Mouse (Mus musculus) midbrain, embryonic 16.5 days (tissue): ENCODE measurements at regions not wholly inside any gene's neighbourhood (a gene's known extent, or its start where the extent isn't known, plus 50 kb on each side); places are given as distances from the start of the nearest gene placed in this dataset.
A peak's percentile ranks its signal among the peaks of the same experiment; 100 is the strongest.

Experiments
- ATAC-seq: fragments of 200-750 bp; cut with Nextera tagmentation; 2 replicates; pipeline ENCODE4 v1.8.0; 2017; ENCODE audit warnings: moderate TSS enrichment
- H3K27ac ChIP-seq: fragments of 300-500 bp; sonication (generic); 2 replicates; pipeline ENCODE4 v1.5.1; 2014; ENCODE audit warnings: mild to moderate bottlenecking, low read length, mixed read lengths
- H3K27me3 ChIP-seq: fragments of 300-500 bp; sonication (generic); 2 replicates; pipeline ENCODE4 v1.6.1; 2014; ENCODE audit warnings: low read depth, low read length, mixed read lengths; ENCODE audit not compliant: control insufficient read depth, insufficient read depth
- H3K36me3 ChIP-seq: fragments of 300-500 bp; sonication (generic); 2 replicates; pipeline ENCODE4 v1.6.1; 2014; ENCODE audit warnings: mild to moderate bottlenecking, low read length, moderate library complexity, mixed read lengths; ENCODE audit not compliant: control insufficient read depth, insufficient read depth
- H3K4me1 ChIP-seq: fragments of 300-500 bp; sonication (generic); 2 replicates; pipeline ENCODE4 v1.6.1; 2014; ENCODE audit warnings: mild to moderate bottlenecking, low read length, mixed read lengths; ENCODE audit not compliant: control insufficient read depth, insufficient read depth
- H3K4me2 ChIP-seq: fragments of 300-500 bp; sonication (generic); 2 replicates; pipeline ENCODE4 v1.6.1; 2014; ENCODE audit warnings: mild to moderate bottlenecking, low read length, mixed read lengths
- H3K4me3 ChIP-seq: fragments of 300-500 bp; sonication (generic); 2 replicates; pipeline ENCODE4 v1.5.1; 2014; ENCODE audit warnings: low read depth, mild to moderate bottlenecking, low read length, moderate library complexity, mixed read lengths
- H3K9ac ChIP-seq: fragments of 300-500 bp; sonication (generic); 2 replicates; pipeline ENCODE4 v1.6.1; 2014; ENCODE audit warnings: low read depth, low read length, mixed read lengths
- H3K9me3 ChIP-seq: fragments of 300-500 bp; sonication (generic); replicated peaks from 2 replicates; pipeline ENCODE4 v1.6.1; 2014; ENCODE audit warnings: mild to moderate bottlenecking, low read length, mixed read lengths; ENCODE audit not compliant: control insufficient read depth, poor library complexity, severe bottlenecking
- WGBS: fragments of 180-500 bp; shearing (Covaris S2); extraction: QIAGEN DNeasy Blood & Tissue Kit; methylation state at CpG from one replicate; pipeline ENCODE4 v1.1.7; 2014; 5-methylcytosine and 5-hydroxymethylcytosine counted together

DNA sequence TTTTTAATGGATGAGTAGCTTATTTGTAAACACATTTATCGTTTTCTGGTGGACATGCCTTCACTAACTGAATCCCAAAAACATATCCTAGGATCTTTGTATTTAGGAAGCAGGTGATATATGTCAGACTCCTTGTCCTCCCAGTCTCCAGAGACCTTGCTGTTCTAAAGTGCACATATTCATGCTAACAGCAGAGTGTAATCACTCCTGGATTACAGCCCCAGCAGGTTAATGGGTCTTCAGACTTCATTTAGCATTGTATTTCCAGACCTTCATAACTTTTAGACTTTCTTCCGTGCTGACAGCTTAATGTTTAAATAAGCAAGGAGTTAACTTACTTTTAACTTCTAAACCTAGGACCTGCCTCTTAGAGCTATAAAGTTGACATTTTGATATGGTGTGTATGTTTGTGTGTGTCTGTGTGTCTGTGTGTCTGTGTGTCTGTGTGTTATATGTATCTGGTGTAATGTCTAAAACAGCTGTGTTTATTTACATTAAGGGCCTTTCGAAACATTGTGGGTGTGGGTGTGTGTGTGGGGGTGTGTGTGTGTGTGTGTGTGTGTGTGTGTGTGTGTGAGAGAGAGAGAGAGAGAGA, 398.3 kb downstream of the Gm4340 start:
- 87% methylated on average over 3 of the region's 3 CpGs for WGBS
- Histone ChIP-seq H3K36me3 (no peaks in the 10 kb centered on the region), H3K27ac (no peak overlapping the region), H3K9me3 (0 out of 2 replicates have a peak, but pooled peaks cover 3% of the 10 kb centered on the region), H3K4me1 (no peaks in the 10 kb centered on the region), H3K4me2 (no peak overlapping the region), H3K4me3 (no peak overlapping the region), H3K9ac (no peak overlapping the region), H3K27me3 (no peaks in the 10 kb centered on the region)
- no peak for ATAC-seq

- H3K9me3 ChIP-seq: no peaks in the 10 kb centered on the region
- no peaks in the 10 kb centered on the region for H3K4me1 ChIP-seq
- WGBS: 86% methylated on average over 5 of the region's 5 CpGs
- H3K36me3 ChIP-seq: no peaks in the 10 kb centered on the region
- no peak for ATAC-seq
- no peak overlapping the region for H3K27ac ChIP-seq
- no peak overlapping the region for H3K9ac ChIP-seq
- no peaks in the 10 kb centered on the region for H3K27me3 ChIP-seq
- H3K4me2 ChIP-seq: no peak overlapping the region
- no peak overlapping the region for H3K4me3 ChIP-seq
Observed at GRCm38 (mm10) chr10:104595920-104596319, 402.1 kb downstream of the Gm4340 start.

GRCm38 (mm10) chr10:104627629-104628028, 433.8 kb downstream of the Gm4340 start:
- no peaks in the 10 kb centered on the region for H3K27me3 ChIP-seq
- no peak overlapping the region for H3K27ac ChIP-seq
- no peak overlapping the region for H3K4me3 ChIP-seq
- no peak overlapping the region for H3K9ac ChIP-seq
- H3K36me3 ChIP-seq: no peaks in the 10 kb centered on the region
- no peaks in the 10 kb centered on the region for H3K4me1 ChIP-seq
- 71% methylated on average over 1 of the region's 1 CpGs for WGBS
- ATAC-seq: no peak
- H3K4me2 ChIP-seq: no peak overlapping the region
- no peaks in the 10 kb centered on the region for H3K9me3 ChIP-seq

DNA sequence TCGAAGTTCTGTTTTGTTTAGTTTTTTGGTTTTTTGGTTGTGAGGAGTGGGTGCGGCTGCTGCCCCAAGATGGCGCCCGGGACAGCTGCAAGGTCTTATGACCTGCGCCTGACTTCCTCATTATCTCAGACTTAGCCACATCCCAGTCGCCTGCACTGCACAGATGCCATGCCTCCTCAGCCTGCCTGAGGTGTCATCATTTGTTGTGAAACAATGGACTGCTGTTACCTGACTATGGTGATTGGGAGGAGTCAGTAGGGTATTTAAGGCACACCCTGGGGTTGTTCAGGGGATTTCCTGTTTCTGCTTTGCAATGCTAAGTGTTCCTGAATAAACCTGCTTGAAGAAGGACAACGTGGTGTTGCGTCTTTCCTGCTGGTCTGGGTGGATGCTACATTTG, 457.2 kb downstream of the Gm4340 start:
- H3K4me1 ChIP-seq: no peaks in the 10 kb centered on the region
- 89% methylated on average over 8 of the region's 8 CpGs for WGBS
- no peak overlapping the region for H3K4me3 ChIP-seq
- no peak overlapping the region for H3K9ac ChIP-seq
- no peak overlapping the region for H3K27ac ChIP-seq
- no peaks in the 10 kb centered on the region for H3K9me3 ChIP-seq
- no peak overlapping the region for H3K4me2 ChIP-seq
- no peaks in the 10 kb centered on the region for H3K36me3 ChIP-seq
- ATAC-seq: no peak
- no peaks in the 10 kb centered on the region for H3K27me3 ChIP-seq

- H3K9ac ChIP-seq: no peak overlapping the region
- no peak overlapping the region for H3K27ac ChIP-seq
- no peaks in the 10 kb centered on the region for H3K27me3 ChIP-seq
- 0 out of 2 replicates have a peak, but pooled peaks cover 3% of the 10 kb centered on the region for H3K4me1 ChIP-seq
- no peaks in the 10 kb centered on the region for H3K9me3 ChIP-seq
- no peak for ATAC-seq
- H3K36me3 ChIP-seq: no peaks in the 10 kb centered on the region
- WGBS: 69% methylated on average over 7 of the region's 7 CpGs
- H3K4me2 ChIP-seq: no peak overlapping the region
- no peak overlapping the region for H3K4me3 ChIP-seq
Observed at GRCm38 (mm10) chr10:104660298-104660697, 466.5 kb downstream of the Gm4340 start.

DNA sequence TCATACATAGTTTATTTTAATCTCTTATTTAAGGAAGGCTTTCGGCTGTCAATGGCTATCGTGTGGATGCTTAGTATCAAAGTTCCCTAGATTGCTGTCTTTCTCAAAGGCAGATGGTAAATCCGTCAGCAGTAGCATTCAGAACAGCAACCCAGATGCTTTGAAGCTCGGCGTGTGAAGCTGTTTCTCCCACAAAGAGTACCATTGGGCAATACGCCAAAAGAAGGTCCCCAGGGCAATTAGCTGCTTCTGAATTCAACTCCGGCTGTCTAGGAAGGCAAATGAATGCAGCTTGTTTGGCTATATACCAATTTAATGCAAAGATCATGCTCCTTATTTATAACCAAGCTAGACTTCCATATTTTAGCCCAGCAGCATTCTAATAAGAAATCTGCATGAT, 467.8 kb downstream of the Gm4340 start:
- Histone ChIP-seq H3K4me2 (peak overlapping the region; percentile 38), H3K27me3 (no peaks in the 10 kb centered on the region), H3K9me3 (no peaks in the 10 kb centered on the region), H3K36me3 (no peaks in the 10 kb centered on the region), H3K4me3 (no peak overlapping the region), H3K4me1 (0 out of 2 replicates have a peak, but pooled peaks cover 3% of the 10 kb centered on the region), H3K27ac (no peak overlapping the region), H3K9ac (no peak overlapping the region)
- peak; percentile 60; the same call in 1 of the 2 replicates for ATAC-seq
- WGBS: 12% methylated on average over 7 of the region's 7 CpGs

DNA sequence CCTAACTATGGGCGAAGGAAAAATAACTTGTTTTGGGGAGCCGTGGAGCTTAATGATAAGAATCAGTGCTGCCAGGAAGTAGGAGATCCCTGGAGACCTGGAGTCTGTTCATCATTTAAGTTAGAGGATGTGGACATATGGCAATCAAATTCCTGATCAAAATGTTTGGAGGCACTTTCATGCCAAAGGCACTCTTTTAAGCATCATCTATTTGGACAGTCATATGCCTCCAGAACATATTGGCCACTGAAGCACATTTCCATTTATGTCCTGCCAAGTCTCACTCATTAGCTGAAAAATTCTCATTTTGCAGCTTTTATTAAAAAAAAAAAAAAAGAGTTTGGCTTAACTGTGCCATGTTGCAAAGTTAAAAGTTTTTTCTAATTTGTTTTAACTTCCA, 474.4 kb downstream of the Gm4340 start:
- H3K27me3 ChIP-seq: no peaks in the 10 kb centered on the region
- no peak overlapping the region for H3K9ac ChIP-seq
- H3K4me3 ChIP-seq: no peak overlapping the region
- WGBS: 84% methylated on average over 2 of the region's 2 CpGs
- no peaks in the 10 kb centered on the region for H3K4me1 ChIP-seq
- no peaks in the 10 kb centered on the region for H3K9me3 ChIP-seq
- ATAC-seq: no peak
- no peak overlapping the region for H3K27ac ChIP-seq
- H3K4me2 ChIP-seq: no peak overlapping the region
- H3K36me3 ChIP-seq: no peaks in the 10 kb centered on the region

- no peak overlapping the region for H3K27ac ChIP-seq
- H3K9ac ChIP-seq: no peak overlapping the region
- H3K4me3 ChIP-seq: no peak overlapping the region
- no peaks in the 10 kb centered on the region for H3K4me1 ChIP-seq
- no peaks in the 10 kb centered on the region for H3K36me3 ChIP-seq
- no peak for ATAC-seq
- H3K4me2 ChIP-seq: no peak overlapping the region
- no peaks in the 10 kb centered on the region for H3K27me3 ChIP-seq
- 79% methylated on average over 5 of the region's 5 CpGs for WGBS
- no peaks in the 10 kb centered on the region for H3K9me3 ChIP-seq
Observed at GRCm38 (mm10) chr10:104684717-104685336, 491.0 kb downstream of the Gm4340 start.

DNA sequence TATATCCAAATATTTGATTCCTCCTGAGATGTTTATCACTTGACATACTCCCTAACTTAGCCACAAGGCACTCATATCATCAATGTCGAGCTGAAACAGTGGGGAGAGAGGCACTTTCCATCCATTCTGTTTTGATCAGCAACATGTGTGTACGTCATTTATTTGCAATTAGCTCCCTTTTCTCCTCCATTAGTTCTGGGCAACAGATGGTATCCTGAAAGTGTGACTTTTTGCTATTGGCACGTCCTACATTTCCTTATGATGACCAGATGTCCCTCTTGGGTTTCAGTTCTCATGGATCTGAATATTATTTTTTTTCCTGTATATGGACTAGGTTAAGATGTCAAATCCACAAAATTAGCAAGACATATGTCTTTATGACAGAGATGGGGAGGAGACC, 492.0 kb downstream of the Gm4340 start:
- no peak for ATAC-seq

More for the DNA sequence above, 492.0 kb downstream of the Gm4340 start:
- no peak overlapping the region for H3K4me3 ChIP-seq
- no peaks in the 10 kb centered on the region for H3K36me3 ChIP-seq
- H3K4me2 ChIP-seq: no peak overlapping the region
- H3K27ac ChIP-seq: no peak overlapping the region
- H3K27me3 ChIP-seq: no peaks in the 10 kb centered on the region
- H3K9me3 ChIP-seq: no peaks in the 10 kb centered on the region
- no peaks in the 10 kb centered on the region for H3K4me1 ChIP-seq
- WGBS: 76% methylated on average over 3 of the region's 3 CpGs
- no peak overlapping the region for H3K9ac ChIP-seq
